Mouse (Mus musculus): ENCODE results near the gene Ptrh2.

Gene Ptrh2

GRCm38 (mm10) chr11:86683395-86684125 lies at the start of gene Ptrh2, which contains the start of gene Vmp1:
Gene Ptrh2, plus strand, starts transcription at chr11:86683985.
Gene Vmp1, minus strand, starts transcription at chr11:86683836.
- peak; percentile 90 for ATAC-seq (ENCODE audit: low TSS enrichment)

DNA sequence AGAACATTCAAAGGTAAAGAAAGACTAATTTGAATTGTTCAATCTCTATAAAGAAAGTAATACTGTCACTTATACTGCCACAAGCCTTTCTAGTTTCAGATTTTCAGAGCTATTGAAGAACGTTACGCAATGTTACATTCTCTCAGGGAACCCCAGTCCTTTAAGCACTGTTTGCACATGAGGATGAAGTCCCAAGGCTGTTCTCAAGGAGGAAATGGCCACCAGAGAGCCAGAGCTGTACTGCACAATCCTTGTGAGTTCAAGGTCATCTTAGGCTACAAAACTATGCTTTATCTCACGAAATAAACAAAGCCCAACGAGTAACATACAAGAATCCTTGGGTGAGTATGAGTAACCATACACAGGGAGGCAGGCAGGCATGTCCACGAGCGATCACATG lies 49.4 kb upstream of the Ptrh2 start:
- ATAC-seq (ENCODE audit: low TSS enrichment): no peak

GRCm38 (mm10) chr11:86637697-86638096 lies 46.1 kb upstream of the Ptrh2 start:
- ATAC-seq (ENCODE audit: low TSS enrichment): no peak

DNA sequence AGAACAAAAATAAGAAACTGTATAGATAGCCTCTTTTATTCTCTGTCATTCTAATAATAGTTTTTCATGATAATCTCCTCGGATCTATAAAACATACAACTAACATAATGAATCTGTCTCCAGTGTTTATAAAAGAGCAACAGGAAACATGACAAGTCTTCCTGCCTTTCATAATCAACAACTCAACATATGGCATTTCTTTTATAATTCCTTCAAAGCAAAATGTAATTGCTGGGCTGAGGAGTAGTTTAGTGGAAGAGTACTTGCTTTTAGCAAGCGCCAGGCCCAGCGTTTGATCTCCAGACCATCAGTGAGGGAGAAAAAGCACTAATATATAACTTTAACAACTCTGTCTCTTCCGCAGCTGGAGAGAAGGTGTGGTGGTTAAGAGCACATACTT lies 42.1 kb upstream of the Ptrh2 start:
- no peak for ATAC-seq (ENCODE audit: low TSS enrichment)

DNA sequence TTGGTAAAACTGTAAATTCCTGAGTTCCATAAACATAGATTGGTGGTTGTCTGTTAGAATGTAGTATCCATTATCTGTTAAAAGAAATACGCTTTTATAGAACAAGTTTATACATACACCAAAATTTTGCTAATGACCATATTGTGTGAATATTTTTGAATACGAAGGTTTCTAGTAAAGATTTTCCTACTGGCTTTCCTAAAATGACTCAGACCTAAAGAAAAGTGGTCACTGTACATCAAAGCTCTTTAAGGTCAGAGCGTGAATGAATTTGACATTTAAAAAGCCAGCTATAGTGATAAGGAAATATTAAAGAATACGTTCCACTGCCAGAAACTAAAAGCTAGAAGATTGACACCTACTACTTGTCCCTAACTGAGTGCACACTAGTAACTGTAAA lies 39.2 kb upstream of the Ptrh2 start:
- ATAC-seq (ENCODE audit: low TSS enrichment): no peak

DNA sequence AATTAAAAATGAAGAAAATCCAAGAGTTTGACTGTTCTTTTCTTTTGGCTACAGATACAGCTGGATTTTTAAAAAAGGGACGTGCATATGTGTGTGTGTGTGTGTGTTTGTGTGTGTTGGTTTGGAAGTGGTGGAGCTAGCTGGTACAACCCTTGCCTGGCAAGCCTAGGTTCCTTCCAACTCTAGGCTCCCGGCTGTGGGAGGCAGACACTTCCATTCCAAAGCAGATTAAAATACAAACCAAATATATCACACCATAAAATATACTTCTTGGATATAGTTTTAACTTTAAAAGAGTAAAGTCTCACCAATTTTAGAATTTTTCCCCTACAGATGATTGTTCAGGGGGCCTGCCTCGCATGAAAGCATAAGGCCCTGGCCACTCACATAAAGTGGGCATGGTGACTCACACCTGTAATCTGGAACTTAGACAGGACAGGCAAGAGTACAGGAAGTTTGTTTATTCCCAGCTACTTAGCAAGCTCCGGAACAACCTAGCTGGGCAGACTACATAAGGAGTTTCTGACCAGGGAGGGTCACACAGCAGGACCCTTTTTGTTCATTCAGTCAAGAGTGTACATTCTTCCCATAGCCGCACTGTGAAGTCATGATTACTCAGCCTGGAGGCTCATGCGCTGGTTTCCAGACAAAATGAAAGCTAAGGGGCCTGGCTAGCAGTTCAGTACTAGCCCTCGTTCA lies 37.5 kb upstream of the Ptrh2 start:
- ATAC-seq (ENCODE audit: low TSS enrichment): peak; percentile 85

DNA sequence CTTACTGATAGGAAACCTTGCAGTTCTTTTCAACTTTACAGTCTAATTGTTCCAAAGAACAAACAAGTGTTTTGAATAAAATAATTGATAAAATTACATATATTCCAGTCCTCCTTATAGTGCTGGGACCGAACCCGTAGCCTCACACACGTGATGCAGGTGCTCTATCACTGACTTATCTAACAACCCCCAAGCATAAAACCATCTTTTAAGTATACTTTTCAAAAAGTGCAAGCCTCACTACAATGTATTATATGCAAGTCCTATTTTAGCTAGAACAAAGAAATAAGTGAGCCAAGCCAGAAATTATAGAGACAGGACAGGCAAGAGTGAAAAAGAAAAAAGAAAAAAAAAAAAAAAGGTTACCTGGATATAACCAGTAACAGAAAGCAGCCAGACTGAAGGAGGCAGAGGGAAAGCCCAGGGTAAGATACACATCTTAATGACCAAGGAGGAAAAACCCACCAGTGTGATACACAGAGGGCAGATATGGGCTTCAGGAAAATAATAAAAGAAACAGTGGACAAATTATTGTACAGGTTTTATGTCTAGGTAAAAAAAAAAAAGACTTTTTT lies 36.8 kb upstream of the Ptrh2 start:
- no peak for ATAC-seq (ENCODE audit: low TSS enrichment)

DNA sequence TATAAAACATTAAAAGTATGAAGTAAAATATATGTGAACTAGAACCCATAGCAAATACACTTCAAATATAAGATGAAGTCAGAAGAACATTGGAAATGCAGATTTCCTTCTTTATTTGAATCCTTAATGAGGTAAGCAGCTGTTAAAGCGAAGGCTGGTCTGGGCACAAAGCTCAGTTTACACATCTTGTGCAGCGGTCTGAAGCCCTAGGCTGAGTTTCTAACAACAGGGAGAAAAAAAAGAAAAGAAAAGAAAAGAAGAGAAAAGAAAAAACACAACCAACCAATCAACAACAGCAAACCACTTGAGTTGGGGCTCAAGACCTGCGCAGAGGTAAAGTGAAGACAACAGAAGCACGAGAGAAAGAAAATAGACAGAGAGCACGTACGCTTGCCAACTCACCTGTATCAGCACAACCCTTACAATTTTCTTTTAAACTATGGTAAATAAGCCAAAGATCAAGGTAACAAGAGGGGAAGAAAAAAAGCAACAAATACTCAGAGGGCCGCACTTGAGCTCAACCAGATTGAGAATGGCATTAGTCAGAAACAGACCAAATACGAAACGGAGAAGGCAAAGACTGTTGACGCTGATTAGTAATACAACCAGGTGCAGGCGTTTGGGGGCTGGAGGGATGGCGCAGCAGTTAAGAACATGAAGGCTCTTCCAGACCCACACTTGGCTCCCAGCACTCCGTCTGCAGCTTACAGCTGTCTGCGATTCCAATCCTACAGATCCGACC lies 35.9 kb upstream of the Ptrh2 start:
- ATAC-seq (ENCODE audit: low TSS enrichment): no peak; the same call in 1 of the 2 replicates

GRCm38 (mm10) chr11:86649542-86649941 lies 34.2 kb upstream of the Ptrh2 start:
- no peak for ATAC-seq (ENCODE audit: low TSS enrichment)

DNA sequence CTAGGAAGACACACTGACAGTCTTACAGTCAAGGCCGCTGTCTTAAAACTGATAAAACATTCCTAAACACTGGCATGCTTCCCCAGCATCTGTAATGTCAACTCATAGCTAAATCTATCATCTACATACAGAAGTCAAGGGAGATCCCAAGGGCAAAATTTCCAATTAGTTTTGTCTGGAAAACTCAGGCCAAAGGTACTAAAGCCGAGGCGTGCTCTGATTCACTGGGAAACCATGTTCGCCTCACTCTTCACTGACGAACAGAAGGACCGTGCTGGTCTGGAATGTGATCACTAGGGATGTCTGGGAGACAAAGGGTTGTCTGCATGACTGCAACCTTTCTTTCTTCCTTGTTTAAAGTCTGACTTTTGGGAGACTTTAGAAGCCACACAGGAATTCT lies 33.1 kb upstream of the Ptrh2 start:
- no peak for ATAC-seq (ENCODE audit: low TSS enrichment)

GRCm38 (mm10) chr11:86652578-86652979 lies 31.2 kb upstream of the Ptrh2 start:
- no peak for ATAC-seq (ENCODE audit: low TSS enrichment)

DNA sequence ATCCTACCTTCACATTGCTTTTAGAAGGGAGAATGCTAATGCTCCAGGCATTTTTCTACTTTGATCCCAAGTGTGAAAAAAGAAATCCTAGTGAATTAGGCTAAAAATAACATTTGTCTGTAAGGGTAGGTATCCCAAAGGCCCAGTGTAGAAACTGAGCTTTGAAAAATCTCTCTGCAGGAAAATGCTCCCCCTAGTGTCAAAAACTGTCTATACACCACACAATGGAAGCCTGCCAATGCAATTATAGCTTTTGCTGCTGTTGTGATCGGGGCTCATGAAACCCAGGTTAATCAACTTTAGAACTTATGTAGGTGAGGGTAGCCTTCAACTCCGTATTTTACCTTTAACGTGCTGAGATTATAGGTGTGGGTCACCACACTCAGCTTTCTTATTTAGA lies 30.3 kb upstream of the Ptrh2 start:
- ATAC-seq (ENCODE audit: low TSS enrichment): no peak; the same call in 1 of the 2 replicates

DNA sequence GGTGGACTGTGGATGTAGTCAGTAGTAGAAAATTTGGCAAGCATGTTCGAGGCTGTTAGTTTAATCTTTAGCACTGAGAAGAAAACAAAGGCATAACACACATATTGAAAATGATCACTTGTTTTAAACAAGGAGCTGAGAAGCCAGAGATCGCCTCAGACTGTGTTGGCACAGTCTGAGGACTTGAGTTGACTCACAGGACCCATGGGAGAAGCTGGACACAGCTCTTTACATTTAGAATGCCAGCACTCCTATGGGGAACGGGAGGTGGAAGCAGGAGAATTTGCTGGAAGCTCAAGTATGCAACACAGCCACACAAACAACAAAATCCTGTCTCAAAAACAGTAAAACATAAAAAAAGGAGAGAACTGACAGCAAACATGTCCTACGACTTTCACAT lies 29.7 kb upstream of the Ptrh2 start:
- ATAC-seq (ENCODE audit: low TSS enrichment): no peak

DNA sequence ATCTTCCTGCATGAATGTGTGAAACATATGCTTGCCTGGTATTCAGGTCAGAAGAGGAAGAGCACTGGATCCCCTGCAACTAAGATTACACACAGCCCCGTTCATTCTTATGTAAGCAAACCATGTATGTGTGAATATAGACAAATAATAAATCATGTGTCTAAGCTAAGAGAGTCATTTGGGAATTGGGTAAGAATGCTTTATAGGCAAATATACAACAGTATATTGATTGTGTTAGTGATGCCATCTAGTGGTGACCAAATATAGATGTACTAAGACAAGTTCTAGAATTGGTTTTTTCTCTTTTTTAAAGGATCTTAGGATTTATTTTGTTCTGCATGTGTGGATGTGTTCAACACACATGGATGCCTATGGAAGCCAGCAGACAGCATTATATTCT lies 28.1 kb upstream of the Ptrh2 start:
- peak; percentile 27; the same call in 1 of the 2 replicates for ATAC-seq (ENCODE audit: low TSS enrichment)

DNA sequence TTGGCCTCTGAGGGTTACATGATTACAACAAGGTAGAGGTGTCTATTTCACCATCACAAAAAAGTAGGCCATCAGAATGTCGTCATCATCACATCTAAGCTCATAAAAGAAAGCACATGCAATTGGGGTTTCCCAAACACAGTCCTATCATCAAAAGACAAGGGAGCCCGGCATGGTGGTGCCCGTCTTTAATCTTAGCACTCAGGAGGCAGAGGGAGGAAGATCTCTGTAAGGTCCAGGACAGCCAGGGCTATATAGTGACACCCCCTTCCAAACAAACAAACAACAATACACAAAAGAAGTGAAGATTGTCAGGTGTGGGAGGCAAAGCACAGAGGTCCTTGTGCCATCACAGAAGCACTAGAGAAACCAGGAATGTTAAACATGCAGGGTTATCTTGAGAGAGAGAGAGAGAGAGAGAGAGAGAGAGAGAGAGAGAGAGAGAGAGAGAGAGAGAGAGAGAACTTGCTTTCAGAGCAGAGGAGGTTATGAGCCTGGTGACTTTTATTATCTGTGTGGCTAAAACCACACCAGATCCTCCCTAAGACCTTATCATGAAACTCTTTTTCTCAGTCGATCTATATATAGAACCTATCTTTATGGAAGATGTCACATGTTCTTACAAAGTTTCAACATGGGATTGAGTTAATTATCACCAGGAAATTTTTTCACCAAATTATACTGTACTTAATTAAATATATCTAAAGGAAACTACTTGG lies 26.8 kb upstream of the Ptrh2 start:
- ATAC-seq (ENCODE audit: low TSS enrichment): no peak

GRCm38 (mm10) chr11:86657863-86658262 lies 25.9 kb upstream of the Ptrh2 start:
- ATAC-seq (ENCODE audit: low TSS enrichment): no peak

GRCm38 (mm10) chr11:86662986-86663895 lies 20.5 kb upstream of the Ptrh2 start:
- no peak; the same call in 1 of the 2 replicates for ATAC-seq (ENCODE audit: low TSS enrichment)

DNA sequence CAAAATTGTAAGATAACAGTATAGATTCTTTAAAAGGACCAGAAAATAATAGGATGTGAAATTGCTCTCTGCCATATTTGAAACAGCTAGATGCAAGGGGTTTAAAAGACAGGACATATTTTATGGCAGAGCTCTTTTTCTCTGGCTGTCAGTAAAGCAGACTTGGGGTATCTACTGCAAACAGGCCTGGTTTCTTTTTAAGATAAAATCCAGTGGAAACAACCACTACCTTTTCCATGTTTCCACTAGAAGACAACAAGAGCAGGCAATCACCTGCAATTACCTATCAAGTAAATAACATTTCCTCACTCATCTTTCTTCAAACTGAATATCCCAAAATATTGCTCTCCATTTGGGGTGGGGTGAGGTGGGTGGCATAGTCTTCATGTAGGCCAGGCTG lies 19.8 kb upstream of the Ptrh2 start:
- ATAC-seq (ENCODE audit: low TSS enrichment): no peak

- ATAC-seq (ENCODE audit: low TSS enrichment): peak; percentile 72
These were observed 19.4 kb upstream of the Ptrh2 start for GRCm38 (mm10) chr11:86664406-86664805.

- no peak for ATAC-seq (ENCODE audit: low TSS enrichment)
These were observed 16.2 kb upstream of the Ptrh2 start for GRCm38 (mm10) chr11:86667553-86667952.

DNA sequence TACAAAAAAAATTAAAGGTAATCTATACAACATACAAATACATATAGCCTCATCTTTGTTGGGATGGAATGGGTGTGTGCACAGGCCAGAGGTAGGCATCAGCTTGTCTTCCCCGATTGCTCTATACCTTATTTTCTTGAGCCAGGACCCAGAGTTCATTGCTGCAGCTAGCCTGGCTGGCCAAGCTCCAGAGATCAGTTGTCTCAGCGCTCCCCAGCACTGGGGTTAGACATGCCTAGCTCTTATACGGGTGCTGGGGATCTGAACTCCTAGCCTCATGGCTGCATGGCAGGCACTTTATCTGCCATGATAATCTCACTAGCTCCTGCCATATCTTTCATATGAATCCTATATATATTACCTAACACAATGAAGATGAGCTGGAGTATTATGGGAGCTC lies 15.6 kb upstream of the Ptrh2 start:
- no peak for ATAC-seq (ENCODE audit: low TSS enrichment)
